Mouse (Mus musculus): ENCODE data around the gene Tssk6. TPM values are rescaled to one million over a fixed set of nuclear protein-coding genes. Genes with fewer than 3 reads are reported as not detected.

Gene Tssk6
- 0.67 to 1.2 TPM (median 0.78 TPM) in 4 replicates for total RNA-seq (2023; ENCODE audit: inconsistent age)

DNA sequence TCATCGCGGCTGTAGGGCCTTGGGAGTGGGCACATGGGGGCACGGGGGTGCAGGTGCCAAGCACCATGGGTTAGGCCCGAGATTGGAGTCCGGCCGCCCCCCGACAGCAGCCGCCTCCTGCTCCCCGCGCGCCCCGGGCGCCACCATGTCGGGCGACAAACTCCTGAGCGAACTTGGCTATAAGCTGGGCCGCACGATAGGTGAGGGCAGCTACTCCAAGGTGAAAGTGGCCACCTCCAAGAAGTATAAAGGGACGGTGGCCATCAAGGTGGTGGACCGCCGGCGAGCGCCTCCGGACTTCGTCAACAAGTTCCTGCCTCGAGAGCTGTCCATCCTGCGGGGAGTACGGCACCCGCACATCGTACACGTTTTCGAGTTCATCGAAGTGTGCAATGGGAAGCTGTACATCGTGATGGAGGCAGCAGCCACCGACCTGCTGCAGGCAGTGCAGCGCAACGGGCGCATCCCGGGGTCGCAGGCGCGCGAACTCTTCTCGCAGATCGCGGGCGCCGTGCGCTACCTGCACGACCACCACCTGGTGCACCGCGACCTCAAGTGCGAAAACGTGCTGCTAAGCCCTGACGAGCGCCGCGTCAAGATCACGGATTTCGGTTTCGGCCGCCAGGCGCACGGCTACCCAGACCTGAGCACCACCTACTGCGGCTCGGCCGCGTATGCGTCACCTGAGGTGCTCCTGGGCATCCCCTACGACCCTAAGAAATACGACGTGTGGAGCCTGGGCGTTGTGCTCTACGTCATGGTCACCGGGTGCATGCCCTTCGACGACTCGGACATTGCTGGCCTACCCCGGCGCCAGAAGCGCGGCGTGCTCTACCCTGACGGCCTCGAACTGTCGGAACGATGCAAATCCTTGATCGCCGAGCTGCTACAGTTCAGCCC lies at the start of gene Tssk6, which contains the start of the genes Ndufa13 and Yjefn3:
Gene Tssk6, plus strand, starts transcription at position 22 of the 900 bp plus-strand sequence.
Gene Ndufa13, minus strand, starts transcription at position 396 of the 900 bp plus-strand sequence.
Gene Yjefn3, minus strand, starts transcription at position 550 of the 900 bp plus-strand sequence.

GRCm38 (mm10) chr8:69887289-69888243 lies 14.4 kb upstream of the Tssk6 start, which contains the start of gene Cilp2:
Gene Cilp2 (minus strand): TSS chr8:69887687.

Other genes starting within 250 kb of the Tssk6 start
- gene Zfp964, start 247.7 kb upstream of the Tssk6 start, total RNA-seq (2023; ENCODE audit: inconsistent age): 0.78 to 1.8 TPM (median 1.2 TPM) in 4 replicates
- 89.5 to 96.5 TPM (median 91.0 TPM) in 4 replicates for gene Zfp869, start 191.5 kb upstream of the Tssk6 start, total RNA-seq (2023; ENCODE audit: inconsistent age)
- gene Zfp963, start 152.2 kb upstream of the Tssk6 start, total RNA-seq (2023; ENCODE audit: inconsistent age): 3.4 to 4.0 TPM (median 3.8 TPM) in 4 replicates
- 1.4 to 2.4 TPM (median 2.1 TPM) in 3 of 4 replicates, not detected in the other for gene Gm20422, start 127.3 kb upstream of the Tssk6 start, total RNA-seq (2023; ENCODE audit: inconsistent age)
- 56.8 to 65.3 TPM (median 58.0 TPM) in 4 replicates for gene Atp13a1, start 111.0 kb upstream of the Tssk6 start, total RNA-seq (2023; ENCODE audit: inconsistent age)
- gene Zfp866, start 111.0 kb upstream of the Tssk6 start, total RNA-seq (2023; ENCODE audit: inconsistent age): 20.5 to 23.7 TPM (median 21.3 TPM) in 4 replicates
- gene Gmip, start 93.5 kb upstream of the Tssk6 start, total RNA-seq (2023; ENCODE audit: inconsistent age): 407 to 426 TPM (median 414 TPM) in 4 replicates
- gene Lpar2, start 79.8 kb upstream of the Tssk6 start, total RNA-seq (2023; ENCODE audit: inconsistent age): 6.2 to 7.4 TPM (median 6.7 TPM) in 4 replicates
- 6.1 to 8.6 TPM (median 7.4 TPM) in 4 replicates for gene Pbx4, start 69.7 kb upstream of the Tssk6 start, total RNA-seq (2023; ENCODE audit: inconsistent age)
- gene Cilp2, start 14.5 kb upstream of the Tssk6 start, total RNA-seq (2023; ENCODE audit: inconsistent age): 0.16 TPM in 1 of 4 replicates, not detected in the others
- 46.3 to 55.9 TPM (median 52.5 TPM) in 4 replicates for gene Ndufa13, start 374 bp downstream of the Tssk6 start, total RNA-seq (2023; ENCODE audit: inconsistent age)
- 2.5 to 3.1 TPM in 2 of 4 replicates, not detected in the others for gene Yjefn3, start 528 bp downstream of the Tssk6 start, total RNA-seq (2023; ENCODE audit: inconsistent age)
- gene Gatad2a, start 94.2 kb downstream of the Tssk6 start, total RNA-seq (2023; ENCODE audit: inconsistent age): 95.7 to 102 TPM (median 98.3 TPM) in 4 replicates
- gene Mau2, start 140.6 kb downstream of the Tssk6 start, total RNA-seq (2023; ENCODE audit: inconsistent age): 125 to 133 TPM (median 128 TPM) in 4 replicates
- gene Sugp1, start 140.6 kb downstream of the Tssk6 start, total RNA-seq (2023; ENCODE audit: inconsistent age): 41.6 to 48.4 TPM (median 45.4 TPM) in 4 replicates
- 0.35 to 0.66 TPM in 2 of 4 replicates, not detected in the others for gene Tm6sf2, start 170.7 kb downstream of the Tssk6 start, total RNA-seq (2023; ENCODE audit: inconsistent age)
- gene Hapln4, start 181.3 kb downstream of the Tssk6 start, total RNA-seq (2023; ENCODE audit: inconsistent age): not detected in 4 replicates
- 0.13 to 0.24 TPM (median 0.20 TPM) in 4 replicates for gene Ncan, start 218.7 kb downstream of the Tssk6 start, total RNA-seq (2023; ENCODE audit: inconsistent age)
- 22.5 to 33.6 TPM (median 27.3 TPM) in 4 replicates for gene Nr2c2ap, start 229.1 kb downstream of the Tssk6 start, total RNA-seq (2023; ENCODE audit: inconsistent age)
- 30.4 to 37.4 TPM (median 32.7 TPM) in 4 replicates for gene Rfxank, start 237.0 kb downstream of the Tssk6 start, total RNA-seq (2023; ENCODE audit: inconsistent age)
- 46.7 to 62.2 TPM (median 55.3 TPM) in 4 replicates for gene Borcs8, start 237.3 kb downstream of the Tssk6 start, total RNA-seq (2023; ENCODE audit: inconsistent age)
- 1.6 to 4.9 TPM (median 3.8 TPM) in 4 replicates for gene Mef2b, start 237.5 kb downstream of the Tssk6 start, total RNA-seq (2023; ENCODE audit: inconsistent age)